Mouse (Mus musculus): ENCODE results near the gene Ncan.

The Ncan gene

GRCm38 (mm10) chr8:70120667-70121066, at the start of gene Ncan:
TSS of gene Ncan (minus strand) at chr8:70120873.
- peak; percentile 85 for DNase-seq (ENCODE audit: low spot score)

DNA sequence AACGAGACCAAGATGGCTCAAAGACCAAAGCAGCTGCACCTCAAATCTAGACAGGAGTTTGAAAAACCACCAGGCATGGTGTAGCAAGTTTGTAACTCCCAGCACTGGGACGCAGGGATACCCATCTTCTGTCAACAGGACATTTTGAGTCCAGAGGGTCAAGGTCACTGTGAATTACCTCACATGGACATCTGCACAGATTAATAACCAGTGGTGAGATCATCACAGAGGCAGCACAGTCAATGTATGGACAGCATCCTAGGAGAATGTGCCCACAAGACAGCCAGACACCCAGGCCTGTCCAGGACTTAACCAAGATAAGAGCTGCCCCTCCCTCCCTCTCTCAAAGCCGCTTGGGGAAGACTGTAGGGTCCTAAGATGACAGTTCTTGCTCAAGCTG, 49.4 kb upstream of the Ncan start:
- no peak for DNase-seq (ENCODE audit: low spot score)

- DNase-seq (ENCODE audit: low spot score), result no peak
These were observed 45.9 kb upstream of the Ncan start for GRCm38 (mm10) chr8:70166504-70167110.

DNA sequence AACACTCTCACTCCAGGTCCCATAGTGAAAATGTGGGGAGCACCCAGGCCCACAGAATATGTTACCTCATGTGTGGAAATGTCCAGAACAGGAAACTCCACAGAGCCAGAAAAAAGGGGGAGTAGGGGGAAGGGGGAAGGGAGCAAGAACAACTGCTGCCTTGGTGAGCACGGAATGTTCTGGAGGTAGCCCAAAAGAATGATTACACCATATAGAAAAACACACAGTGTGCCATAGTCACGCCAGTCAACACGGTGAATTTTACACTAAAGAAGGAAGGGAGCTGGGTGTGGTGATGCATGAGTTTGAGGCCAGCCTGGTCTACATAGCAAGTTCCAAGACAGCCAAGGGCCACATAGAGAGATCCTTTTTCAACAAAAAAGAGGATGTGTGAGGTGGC, 42.6 kb upstream of the Ncan start:
- no peak for DNase-seq (ENCODE audit: low spot score)

DNA sequence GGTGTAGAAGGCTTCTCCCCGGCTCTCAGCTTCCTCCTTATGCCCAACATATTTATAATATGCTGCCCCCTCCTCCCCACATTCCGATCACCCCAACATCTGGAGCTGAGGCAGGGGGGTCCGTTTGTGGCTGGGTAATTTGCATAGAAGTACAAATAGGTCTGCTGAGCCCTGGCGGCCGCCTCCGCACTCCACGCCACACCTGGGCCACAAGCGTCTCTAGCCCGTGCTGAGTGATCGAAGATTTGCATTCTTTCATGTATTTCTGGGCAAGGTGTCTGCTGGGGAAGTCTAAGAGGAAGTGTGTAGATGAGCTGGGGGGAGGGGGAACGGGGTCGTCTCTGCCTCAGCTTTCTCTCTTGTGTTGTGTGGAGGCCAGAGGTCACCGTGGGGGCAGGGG, 39.3 kb upstream of the Ncan start:
- DNase-seq (ENCODE audit: low spot score), result no peak

DNA sequence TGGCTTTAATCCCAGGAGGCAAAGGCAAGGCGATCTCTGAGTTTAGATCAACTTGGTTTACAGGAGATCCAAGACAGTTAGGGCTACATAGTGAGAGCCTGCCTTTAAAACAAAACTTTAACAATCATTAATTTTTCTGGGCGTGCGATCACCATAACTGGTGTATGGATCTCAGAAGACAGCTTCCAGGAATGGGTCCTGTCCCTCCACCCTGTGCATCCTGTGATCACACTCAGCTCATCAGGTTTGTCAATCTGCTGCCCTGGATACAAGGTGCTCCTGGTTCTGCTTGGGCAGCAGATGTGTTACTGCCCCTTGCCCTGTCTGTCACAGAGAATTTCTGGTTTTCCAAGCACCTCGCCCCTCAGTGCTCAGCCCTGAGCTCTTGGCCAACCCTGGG, 38.5 kb upstream of the Ncan start:
- DNase-seq (ENCODE audit: low spot score), result no peak

DNA sequence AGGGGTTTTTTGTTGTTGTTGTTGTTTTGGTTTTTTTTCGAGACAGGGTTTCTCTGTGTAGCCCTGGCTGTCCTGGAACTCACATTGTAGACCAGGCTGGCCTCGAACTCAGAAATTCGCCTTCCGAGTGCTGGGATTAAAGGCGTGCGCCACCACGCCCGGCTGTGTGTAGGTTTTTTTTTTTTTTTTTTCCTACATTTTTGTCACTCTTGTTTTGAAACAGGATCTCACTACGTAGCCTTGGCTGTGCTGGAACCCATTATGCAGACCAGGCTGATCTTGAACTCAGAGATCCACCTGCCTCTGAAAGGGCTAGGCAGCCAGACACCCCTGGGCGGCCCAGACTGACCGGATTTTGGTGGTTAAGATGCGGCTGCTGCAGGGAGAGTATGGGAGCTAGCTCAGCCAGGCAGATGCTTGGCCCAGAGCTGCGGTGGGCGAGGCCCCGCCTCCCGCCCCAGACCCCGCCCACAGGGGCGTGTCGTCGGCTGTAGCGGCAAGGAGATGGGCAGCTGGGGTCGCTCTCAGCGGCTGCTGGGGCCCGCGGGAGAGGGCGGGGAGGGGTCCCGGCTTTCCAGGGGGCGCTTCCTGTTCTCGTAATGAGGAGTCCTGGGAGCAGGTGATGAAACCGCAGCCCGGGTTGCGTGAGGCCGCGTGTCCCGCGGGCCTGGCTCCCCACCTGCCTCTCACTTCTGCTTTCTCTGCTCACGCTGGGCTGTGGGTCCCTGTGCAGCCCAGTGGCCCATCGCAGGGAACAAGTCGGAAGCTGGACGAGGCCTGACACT, 37.6 kb upstream of the Ncan start:
- DNase-seq (ENCODE audit: low spot score), result no peak

DNA sequence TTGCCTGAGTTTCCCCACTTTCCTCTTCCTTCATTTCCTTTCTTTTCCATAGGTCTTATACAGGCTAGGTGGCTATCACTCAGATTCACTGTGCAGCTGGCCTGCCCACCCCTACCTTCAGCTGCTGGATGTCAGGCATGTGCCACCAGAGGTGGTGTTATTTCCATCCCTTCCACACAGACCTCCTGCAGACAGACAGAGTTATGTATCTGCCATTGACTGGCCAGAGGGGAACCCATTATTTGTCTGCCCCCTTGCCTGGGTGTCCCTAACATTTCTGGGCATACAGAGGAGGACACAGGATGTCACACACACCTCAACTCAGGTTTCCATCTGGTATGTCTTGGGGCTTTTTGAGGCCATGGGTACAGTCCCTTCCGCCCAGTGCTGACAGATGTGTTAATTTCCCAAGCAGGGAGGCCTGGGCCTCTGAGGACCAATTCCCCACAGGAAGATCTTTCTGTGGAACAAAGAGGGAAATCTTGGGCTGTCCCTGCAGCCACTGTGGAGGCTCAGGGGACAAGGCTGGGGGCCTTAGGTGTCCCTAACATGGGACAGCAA, 36.6 kb upstream of the Ncan start:
- DNase-seq (ENCODE audit: low spot score), result no peak

GRCm38 (mm10) chr8:70152537-70153257, 32.0 kb upstream of the Ncan start:
- DNase-seq (ENCODE audit: low spot score), result no peak

DNA sequence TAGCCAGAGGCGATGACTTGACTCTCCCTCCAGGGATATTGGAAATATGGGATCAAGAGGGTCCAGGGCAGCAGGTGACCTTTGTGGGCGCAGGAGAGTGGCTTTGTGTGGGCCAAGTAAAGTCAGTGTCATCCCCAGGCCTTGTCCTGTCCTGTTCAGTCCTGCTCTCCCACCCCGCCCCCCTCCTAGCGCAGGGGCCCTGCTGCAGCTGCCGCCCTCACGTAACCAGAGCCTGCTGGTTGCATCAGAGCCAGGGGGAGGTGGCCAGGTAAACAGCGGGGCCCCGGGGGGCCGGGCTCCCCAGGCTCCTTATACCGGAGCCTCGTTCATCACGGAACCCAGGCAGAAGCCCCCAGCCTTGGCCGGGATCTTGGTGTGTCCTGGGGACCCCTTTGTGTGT, 29.5 kb upstream of the Ncan start:
- DNase-seq (ENCODE audit: low spot score), result no peak

DNA sequence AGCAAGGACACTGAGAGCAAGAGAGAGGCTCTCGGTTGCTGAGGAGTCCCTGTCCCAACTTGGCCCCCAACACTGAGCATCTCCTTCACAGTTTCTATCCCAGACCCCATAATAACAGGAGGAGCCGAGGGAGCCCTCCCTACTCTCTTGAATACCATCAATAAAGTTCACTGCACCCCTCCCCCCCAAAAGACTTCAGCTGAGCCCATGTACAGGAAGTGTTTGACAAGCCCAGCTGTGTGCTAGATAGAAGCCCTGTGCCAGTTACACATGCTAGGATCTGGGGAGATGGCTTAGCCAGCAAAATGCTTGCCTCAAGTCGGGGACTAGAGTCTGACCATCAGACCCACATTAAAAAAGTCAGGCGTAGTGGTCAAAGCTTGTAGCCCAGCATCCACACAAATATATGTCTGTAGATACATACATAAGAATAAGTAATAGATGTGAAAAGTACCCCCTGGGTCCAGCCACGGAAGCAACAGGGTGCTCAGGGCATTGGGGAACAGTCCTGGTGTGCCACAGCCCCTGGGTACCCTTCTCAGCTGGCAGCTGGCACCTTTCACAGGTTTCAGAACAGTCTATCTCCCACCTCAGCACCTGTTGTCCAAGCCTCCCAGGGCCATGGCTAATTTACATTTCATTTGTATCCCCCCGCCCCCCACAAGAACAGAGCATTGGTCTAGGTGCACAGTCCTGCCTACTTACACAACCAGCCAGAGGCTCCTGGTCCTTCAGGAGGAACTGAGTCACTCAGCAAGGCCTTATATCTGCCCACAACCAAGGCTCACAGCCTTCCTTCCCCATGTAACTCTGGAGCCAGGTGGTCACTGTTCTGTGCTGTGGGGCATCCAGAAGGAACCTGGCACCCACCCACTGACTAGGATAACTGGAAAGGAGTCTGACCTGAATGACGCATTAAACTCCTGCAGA, 27.3 kb upstream of the Ncan start:
- no peak for DNase-seq (ENCODE audit: low spot score)

- DNase-seq (ENCODE audit: low spot score), result no peak
These were observed 19.3 kb upstream of the Ncan start for GRCm38 (mm10) chr8:70139981-70140380.

- DNase-seq (ENCODE audit: low spot score), result peak; percentile 97
These were observed 18.6 kb upstream of the Ncan start, which contains the start of the genes Rfxank, Borcs8 and Mef2b for GRCm38 (mm10) chr8:70139026-70139857. TSS of gene Rfxank (minus strand) at chr8:70139154. TSS of gene Borcs8 (plus strand) at chr8:70139499. TSS of gene Mef2b (plus strand) at chr8:70139711.

DNA sequence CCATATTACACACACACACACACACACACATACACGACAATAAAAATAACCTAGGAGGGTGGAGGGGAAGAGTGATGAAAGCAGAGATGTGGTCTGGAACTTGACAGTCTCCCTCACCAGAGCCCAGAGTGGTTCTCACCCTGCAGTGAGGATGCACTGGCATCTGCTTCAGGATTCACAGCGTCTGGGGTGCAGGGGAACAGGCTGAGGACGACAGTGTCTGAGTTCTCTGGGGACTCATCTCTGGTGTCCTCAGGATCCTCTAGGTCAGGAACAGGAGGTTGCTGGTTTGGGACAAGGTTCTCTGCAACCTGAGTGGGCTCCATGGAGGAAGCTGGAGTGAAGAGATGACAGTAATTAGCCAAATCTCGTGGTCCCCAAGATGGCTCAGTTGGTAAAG, 17.2 kb upstream of the Ncan start:
- no peak for DNase-seq (ENCODE audit: low spot score)

DNA sequence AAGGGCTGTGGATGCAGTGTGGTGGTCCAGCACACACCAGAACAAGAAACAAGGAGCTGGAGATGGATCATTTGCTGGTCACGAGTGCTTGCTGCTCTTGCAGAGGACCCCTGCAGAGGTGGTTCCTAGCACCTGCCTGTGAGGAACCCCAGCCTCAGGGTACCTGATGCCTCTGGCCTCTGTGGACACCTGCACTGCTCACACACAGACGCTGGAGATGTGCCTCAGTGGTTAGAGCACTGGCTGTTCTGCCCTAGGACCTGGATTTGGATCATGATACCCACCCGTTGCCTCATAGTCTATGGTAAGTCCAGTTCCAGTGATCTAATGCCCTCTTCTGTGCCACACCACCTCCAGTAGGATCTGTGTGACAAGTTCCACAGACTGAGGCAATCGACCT, 15.9 kb upstream of the Ncan start:
- no peak for DNase-seq (ENCODE audit: low spot score)

DNA sequence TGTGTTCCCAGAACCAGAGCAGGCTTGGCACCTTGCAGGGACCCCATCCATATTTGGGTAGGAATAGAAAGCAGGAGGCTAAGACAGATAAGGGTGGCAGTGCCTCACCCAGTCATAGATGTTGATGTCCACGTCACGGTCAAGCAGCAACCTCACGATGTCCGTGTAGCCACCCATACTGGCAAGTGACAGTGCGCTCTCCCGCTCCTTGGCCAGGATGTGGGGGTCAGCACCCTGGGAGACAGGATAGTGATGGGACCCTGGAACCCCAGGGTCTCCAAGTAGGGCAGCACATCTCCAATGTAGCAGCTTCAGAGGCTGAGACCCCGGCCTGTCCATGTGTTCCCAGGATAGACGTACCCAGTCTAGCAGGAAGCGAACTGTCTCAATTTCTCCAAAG, 14.3 kb upstream of the Ncan start:
- no peak for DNase-seq (ENCODE audit: low spot score)

- DNase-seq (ENCODE audit: low spot score), result no peak
These were observed 13.4 kb upstream of the Ncan start for GRCm38 (mm10) chr8:70134086-70134485.

GRCm38 (mm10) chr8:70131166-70131883, 10.7 kb upstream of the Ncan start, which contains the start of gene Nr2c2ap:
TSS of gene Nr2c2ap (plus strand) at chr8:70131333.
- peak; percentile 60 for DNase-seq (ENCODE audit: low spot score)

DNA sequence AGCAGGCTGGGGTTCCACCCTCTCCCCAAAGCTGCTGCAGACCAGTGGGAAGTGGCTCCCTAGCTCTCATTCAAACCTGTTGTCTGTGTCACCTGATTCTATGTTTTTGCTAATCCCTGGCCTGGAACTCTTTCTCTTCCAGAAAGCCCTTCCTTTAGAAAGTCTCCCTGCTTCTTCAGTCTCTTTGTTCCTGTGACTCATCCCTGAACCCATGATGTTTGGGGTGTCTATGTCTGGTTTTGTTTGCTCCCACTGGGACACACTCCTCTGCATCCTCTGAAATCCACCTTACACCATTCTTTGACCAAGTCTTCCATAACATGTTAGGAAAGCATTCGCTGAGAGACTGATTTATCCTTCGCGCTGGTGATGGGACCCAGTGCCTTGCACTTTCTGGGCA, 9.4 kb upstream of the Ncan start:
- DNase-seq (ENCODE audit: low spot score), result no peak

Measured in left cerebral cortex, adult 11 months (tissue).